Mouse (Mus musculus): ENCODE data around the gene Tbc1d1.

DNA sequence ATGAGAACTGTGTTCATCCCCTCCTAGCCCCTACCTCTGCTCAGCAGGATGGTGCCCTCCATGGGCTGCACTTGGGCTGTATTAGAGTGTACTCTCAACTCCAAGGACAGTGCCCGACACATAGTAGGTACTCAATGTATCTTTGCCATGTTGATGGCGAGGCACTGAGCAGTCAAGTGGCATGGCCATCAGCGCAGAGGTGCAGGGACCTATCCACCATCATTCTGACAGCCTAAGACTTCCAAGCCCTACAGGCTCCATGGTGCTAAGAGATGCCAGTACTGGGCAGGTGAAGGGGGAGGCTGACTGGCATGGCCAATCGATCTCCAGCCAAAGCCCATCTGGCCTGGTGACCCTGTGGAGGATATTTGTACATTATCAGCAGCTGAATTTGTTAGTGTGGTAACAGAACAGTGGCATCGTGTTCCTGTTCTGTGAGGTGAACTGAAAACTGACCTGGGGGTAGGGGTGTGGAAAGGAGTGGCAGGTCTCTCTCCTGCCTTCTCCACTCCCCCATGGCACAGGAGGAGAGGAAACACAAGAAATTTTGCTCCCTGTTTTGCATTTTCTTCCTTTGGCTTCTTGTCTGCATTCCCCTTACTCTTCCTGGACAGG is 169.7 kb downstream of the Tbc1d1 start:
- TF ChIP-seq TAL1 (IDR thresholded peaks at IDR 0.05; ENCODE audit: low read length) (no peak), GATA1 (IDR thresholded peaks at IDR 0.05; ENCODE audit: low read length) (no peak)
